Mouse (Mus musculus): Measurements from ENCODE around the gene Cdcp2.
A peak's percentile ranks its signal among the peaks of the same experiment; 100 is the strongest.

DNA sequence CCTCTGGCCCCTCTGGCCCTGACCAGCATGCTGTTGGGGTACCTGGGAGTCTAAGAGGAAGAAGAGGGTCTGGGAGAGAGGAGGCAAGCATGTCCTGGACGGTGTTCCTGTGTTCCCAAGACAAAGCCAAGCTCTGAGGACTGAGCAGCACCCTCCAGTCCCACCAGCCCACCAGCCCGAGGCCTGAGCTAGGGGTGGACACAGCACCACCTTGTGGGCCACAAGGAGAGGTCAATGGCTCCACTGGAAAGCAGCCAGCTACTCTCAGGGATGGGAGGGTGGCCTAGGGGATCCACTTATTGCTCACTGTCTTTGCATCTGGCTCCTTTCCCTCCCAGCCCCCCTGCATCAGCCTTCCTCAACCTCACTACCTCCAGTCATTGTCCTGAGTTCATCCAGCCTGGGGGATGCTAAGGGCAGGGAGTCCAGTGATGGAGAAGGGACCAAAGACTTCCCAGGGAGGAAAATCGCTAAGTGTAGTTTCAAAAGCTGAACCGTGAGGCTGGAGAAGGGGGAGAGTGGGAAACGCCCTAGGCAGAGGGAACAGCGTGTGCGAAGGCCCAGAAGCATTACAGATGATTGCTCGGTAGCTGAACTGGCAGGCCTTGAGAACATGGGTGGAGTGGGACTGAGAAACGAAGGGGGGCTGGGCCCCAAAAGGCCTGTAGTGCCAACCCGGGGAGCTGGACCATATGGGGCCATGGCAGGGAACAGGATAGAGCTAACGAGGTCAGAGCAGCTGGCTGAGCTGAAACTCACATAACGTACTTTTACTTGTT is 24.7 kb downstream of the Cdcp2 start:
- TF ChIP-seq POLR2A (IDR thresholded peaks at IDR 0.05; ENCODE audit: borderline replicate concordance, insufficient read depth, low read length), result no peak
- TF ChIP-seq CTCF (IDR thresholded peaks at IDR 0.05; ENCODE audit: borderline replicate concordance, insufficient read depth, low read depth, low read length), result peak; percentile 52; the same call in 1 of the 2 replicates
